Mouse (Mus musculus): ENCODE data around the gene Prpf18.
"Not testable (repeated sequence)": the region's sequence is repeated elsewhere in the genome, so short reads cannot be mapped to it uniquely, and the experiment has no call there.

Prpf18 gene

DNA sequence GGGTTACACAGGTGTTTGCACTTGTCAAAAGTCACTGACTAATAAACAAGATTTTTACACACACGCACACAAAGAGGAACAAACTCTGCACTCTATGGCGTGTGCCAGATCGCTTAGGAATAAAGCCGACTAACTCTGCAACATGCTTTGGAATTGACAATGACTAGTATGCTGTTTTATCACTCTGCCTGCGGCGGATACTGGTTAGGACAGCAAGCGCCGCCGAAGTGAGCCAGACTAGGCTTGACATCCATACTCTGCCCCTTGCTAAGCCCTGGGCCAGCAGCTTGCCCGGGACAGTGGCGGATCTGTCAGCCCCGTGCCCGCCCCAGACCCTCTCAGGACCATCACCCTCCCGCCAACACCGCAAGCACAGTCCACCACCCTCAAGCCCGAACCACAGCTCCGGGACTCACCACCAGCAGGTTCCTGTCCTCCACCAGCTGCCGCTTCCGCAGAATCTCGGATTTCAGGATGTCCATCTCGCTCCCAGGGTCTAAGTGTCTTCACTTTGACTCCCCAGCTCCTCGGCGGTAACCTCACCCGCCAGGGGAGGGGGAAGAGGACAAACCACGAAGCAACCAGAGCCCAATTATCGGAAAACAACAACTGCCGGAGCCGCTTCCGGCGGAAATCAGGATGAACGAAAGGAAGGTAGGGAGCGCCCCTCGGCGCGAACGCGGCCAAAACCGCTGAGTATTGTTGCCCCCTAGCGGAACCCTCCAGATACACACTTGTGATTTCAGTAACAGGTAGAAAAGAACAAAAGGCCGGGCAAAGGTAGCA lies at the start of gene Prpf18:
Gene Prpf18, minus strand, starts transcription at position 614 of the 786 bp plus-strand sequence.
- peak; percentile 91 for DNase-seq (ENCODE audit: low spot score)

DNA sequence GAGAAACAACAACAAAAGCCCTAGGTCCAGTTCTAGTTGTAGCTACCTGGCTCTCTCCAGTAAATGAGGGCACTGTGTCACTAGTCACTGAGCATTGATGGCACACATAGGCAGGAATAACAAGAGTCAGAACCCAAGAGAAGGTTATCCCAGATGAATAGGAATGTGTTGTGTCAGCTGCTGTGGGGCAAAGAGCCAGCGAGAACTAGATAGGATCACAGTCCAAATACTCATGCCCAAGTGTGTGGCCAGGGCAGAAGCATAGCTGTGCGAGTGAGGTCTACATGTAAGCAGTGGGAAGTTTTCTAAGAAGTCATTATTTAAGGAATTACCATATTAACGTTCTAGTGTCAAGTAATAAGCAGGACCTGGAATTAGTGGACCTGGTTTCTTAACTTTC lies 28.0 kb upstream of the Prpf18 start:
- DNase-seq (ENCODE audit: low spot score): no peak

DNA sequence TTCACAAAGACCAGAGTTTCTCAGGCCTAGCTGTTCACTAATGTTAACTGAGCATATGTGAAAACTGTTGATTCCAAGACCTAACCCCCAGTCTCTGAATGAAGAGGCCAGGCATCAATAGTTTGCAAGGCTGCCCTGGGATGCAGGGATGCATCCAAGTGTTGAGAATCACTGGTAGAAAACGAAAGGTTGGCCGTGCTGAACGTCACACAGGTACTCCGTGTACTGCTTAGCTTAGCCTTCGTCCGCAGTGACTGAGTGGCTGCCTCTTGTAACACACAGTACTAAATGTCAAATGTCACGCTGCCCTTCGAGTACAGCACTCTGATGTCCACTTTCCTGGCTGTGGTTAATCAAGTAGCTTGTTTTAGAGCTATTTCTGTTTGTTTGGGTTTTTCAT lies 19.7 kb upstream of the Prpf18 start:
- DNase-seq (ENCODE audit: low spot score): no peak

DNA sequence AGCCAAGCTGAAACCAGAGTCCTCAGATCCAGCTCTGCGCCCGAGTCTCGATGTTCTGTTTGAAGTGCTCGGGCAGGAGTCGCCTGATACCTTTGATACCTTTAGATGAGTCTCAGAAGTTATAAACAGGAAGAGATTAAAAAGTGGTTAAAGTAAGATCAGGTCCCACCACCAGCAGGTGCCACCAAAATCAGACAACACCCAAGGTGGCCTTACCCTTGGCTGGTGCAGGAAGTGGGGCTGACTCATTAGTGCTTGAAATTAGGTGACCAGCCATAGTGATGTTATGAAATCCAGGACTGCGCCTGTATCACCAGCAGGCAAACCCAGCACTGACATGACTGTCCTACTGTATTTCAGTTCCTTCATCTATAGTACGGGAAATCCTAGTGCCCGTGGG lies 17.8 kb upstream of the Prpf18 start:
- DNase-seq (ENCODE audit: low spot score): no peak

DNA sequence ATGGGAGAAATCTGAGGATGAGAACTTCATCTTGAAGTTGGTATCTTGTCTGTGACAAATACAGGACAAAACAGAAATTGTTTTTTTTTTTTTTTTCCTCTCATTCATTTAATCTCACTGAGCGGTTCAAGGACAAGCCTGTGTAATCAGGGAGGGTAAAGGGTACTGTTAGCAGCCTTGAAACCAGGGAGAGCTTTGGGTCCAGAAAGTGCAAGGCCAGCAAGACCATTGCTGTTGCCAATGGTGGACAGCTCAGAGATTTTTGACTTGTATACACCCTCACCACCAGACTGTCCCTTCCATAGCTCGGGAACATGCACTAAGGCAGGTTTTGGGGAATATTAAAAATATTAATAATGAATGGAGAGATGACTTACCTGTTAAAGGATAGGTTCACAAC lies 16.7 kb upstream of the Prpf18 start:
- DNase-seq (ENCODE audit: low spot score): no peak

DNA sequence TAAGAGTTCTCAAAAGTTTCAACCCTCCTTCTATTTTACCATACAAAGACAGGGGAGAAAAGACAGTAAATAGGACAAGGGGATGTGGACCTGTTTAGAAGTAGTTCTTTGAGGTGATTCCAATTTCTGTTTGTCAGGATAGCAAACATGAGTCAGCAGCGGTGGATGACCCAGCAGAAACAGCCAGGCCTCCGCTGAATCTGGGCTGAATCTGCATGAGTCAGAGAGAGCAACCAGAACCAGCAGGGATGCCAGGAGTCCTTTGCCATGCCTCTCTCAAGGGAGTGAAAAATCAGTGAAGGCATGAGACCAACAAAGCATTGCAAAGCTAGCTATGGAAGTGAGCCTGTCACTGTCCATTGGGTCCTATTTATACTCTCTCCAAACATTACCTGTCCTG lies 8.8 kb upstream of the Prpf18 start:
- no peak for DNase-seq (ENCODE audit: low spot score)

DNA sequence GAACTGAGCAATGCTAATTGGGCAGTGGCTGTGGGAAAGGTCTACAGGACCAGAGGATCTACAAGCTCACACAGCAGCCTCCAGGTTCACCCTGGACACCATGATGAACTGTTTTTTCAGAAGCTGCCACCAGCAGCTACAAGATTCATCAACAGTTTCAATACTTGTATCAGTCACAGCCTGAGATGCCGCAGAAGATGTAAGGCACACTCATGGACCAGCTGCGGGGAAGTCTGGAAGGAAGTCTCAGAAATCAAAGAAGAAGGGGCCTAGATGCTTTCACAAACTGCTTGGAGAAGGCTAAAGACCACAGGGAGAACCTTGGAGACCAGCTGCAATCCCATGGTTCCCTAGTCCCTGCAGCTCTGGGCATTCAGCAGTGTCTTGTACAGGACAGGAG lies 2.3 kb downstream of the Prpf18 start:
- DNase-seq (ENCODE audit: low spot score): no peak

DNA sequence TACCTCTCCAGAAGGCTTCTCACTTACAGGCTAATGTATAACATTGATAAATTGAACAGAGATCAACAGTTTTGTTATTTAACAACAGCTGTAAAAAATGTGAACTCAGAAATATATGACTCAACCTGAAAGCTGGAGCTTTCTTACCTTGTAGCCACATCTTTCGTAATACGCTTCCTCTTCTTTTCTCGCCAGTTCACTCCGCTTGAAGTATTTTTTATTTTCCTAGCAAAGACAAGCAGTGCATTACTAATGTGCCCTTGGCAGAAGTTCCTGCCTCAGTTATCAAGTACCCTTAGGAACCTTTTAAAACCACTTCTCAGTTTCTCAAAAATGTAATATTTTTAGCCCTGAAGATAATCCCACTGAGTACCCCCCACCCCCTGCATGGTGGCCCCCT lies 3.8 kb downstream of the Prpf18 start:
- DNase-seq (ENCODE audit: low spot score): no peak

DNA sequence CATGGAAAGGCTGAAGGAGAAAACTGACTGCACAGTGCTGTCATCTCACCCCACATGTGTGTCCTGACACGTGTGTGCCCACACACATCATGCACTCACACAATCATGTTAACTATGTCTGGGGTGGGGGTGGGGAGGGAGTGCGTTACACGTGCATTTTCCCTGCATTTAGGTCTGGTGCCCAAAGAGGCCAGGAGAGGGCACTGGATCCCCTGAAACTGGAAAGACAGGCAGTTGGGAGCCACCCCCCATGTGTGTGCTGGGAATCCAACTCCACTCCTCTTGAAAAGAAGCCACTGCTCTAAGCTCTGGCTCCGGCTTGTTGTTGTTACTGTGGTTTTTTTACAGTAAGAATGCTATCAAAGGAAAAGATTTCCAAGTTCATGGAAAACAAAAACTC lies 6.8 kb downstream of the Prpf18 start:
- no peak for DNase-seq (ENCODE audit: low spot score)

DNA sequence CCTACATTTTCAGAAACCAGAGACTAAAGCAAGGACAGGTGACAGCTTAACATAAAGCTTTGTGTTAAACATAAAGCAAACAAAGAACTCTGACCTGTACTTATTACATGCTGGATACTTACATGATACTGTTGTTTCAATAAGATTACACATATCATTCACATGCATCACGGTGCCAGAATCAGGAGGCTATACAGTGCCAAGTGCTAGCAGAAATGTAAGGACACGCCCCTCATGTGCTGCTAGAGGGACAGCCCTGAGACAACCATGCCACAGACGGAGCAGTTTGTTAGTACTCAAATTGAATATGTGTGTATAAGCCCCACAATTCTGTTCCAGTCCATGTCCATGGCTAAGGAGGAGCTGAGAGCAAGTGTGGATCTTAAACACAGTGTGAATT lies 13.7 kb downstream of the Prpf18 start:
- DNase-seq (ENCODE audit: low spot score): no peak

DNA sequence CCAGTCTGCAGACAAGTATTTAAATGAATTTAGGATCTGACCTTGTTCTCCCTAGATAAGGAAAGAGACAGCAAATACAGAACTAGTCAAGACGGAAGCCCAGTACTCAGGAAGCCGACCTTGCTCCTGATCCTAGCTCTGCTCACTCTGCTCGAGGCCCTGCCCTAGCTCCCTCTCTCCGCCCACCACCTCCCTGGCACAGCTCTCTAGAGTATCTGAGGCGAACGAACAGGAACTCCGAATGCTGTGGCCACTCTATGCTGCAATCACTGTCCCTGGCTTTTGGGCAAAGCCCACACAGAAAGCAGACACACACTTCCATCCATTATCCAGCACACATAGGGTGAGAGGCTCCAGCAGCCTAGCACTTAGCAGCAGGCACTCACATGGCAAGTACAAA lies 15.3 kb downstream of the Prpf18 start:
- no peak for DNase-seq (ENCODE audit: low spot score)

DNA sequence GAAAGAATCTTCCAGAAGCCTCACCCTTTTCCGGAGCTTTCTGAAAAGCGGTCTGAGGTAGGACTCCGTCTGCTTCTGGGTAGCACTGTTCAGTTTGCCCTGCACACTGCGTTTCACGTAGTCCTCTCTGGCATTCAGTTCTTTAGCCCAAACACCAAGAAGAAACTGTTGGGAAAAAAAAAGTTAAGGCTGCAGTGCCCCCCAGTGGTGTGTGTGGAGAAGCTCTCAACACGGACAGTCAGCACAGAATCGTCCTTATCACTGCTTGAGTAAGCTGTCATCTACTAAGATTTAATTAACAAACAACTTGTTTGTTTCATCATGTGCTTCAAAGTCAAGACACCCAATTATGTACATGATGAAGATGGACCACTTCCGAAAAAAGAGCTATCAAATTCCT lies 16.1 kb downstream of the Prpf18 start:
- no peak for DNase-seq (ENCODE audit: low spot score)

DNA sequence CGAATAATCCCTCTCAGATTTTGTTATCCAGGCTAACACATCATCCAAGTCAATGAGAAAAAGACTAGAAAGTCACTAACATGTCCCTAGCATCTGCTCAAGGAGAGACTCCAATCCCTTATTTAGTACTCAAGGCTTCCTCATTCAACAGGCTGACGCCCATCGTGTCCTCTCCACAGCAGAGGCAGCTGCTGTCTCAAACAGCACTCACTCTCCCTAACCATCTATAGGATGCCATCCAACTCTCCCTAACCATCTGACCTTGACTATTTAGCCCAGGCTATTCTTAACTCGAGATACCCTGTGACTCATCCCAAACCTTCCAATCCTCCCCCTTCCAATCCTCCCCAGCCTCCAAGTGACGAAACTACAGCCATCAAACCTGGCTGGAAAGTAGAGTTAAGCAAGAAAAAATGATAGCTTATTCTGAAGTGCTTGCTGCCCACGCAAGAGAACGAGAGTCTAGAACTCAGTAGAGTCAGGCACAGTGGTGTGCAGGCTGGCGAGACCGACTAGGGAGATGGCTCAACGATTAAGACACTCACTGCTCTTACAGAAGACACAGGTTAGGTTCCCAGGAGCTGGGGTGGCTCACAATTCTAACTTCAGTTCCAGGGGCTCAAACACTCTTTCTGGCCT lies 21.6 kb downstream of the Prpf18 start:
- no peak for DNase-seq (ENCODE audit: low spot score)

DNA sequence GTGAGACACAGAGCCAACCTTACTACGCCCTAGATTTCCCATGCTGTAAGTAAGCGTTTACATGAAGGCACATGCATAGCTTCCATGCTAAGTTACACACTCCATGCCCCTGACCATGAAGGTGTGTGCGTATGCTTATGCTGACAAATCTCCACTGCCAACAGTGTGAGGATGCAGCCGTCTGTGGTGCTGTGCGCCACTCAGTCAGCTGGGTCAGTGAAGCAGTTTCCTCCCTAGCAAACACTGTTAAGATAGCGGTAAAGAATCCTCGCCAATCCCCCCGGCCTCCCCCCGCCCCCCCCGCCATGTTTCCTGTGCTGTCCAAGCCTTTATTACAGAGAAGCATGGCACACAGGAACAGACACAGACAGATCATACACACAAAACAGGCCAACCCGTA lies 22.4 kb downstream of the Prpf18 start:
- DNase-seq (ENCODE audit: low spot score): no peak

DNA sequence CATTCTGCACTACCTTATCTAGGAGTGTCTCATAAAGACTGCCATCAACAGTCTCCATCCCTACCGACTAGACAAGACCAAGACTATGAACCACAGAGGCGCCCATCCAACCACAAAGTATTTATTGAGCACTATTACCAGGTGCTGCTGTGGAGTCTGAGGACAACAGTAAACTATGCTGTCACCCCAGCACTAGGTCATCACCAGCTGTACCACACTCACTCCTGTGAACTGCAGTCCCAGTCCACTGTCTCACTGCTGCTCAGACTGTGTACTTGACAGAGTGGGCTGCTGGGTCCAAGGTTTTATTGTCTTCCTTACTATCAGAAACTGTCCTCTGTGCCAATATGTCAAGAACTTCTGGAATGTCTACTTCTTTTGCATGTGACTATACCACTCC lies 23.0 kb downstream of the Prpf18 start:
- DNase-seq (ENCODE audit: low spot score): no peak

DNA sequence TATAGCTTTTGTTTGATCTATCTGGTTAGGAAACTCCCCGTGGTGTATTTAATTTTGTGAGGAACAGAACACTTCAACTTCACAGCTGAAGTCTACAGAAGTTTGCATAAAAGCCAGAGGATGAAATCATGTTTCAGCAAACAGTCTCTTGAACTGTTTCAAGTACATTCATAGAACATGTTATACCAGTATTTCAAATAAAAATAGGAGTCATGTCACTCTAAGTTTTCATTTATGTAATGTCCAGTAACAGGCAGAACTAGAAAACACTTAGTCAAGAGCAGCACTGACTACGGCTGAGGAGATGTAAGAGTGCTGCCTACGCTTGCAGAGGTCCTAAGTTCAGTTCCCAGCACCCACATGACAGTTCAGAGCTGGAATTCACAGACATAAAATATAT lies 25.0 kb downstream of the Prpf18 start:
- no peak for DNase-seq (ENCODE audit: low spot score)

DNA sequence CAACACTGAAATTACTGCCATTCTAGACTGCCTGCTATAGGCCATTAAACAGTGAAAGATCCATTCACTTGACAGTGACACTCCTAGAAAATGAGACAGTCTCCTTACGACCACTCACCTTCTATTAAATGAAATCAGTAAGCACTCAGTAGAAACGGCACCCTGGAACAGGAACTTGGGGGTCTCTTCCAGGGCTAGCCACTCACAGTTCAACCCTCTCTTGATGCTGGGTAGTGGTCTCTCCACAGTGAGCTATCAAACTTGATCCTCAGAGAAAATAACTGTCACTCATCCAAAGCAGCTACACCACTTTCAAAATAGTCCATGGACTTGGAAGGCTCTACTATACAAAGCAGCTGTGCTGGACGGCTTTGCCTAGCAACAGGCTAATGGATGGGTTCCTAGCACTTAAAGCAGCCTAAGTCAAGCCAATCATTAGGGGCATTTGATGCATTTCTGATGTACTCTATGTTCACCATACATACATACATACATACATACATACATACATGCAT lies 30.4 kb downstream of the Prpf18 start:
- DNase-seq (ENCODE audit: low spot score): no peak

DNA sequence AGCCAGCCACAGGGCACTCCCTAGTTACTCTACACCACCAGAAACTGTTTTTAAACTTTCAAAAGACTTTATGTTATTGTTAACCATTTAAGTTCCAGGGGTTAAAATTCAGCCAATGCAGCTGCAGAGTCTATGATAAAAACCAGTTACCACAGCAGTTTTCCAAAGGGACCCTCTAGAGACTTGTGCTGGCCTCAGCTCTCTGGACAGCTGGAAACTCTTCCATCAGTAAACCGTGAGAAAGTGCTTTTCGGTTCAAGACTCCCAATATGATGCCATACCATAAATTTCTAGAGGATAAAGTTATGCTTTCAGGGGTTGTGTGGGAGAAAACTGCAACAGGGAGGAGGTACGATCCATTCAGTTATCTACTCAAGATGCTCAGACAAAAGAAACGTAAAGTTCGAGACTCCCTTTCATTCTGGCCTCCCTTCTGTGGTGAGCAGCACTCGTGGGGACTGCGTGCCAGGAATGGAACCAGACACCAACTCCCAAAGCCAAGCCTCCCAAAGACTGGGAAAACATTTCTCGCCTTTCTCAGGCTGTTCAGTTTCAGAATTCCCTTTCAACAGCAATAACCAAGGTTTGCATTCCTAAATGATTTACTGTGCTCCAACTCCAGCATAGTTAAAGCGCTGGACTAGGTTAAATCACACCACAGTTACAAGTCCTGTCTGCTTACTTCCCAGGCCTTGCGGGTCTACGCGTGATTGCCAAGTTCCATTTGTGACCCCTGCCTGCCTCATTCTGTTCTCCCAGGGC lies 31.1 kb downstream of the Prpf18 start:
- no peak for DNase-seq (ENCODE audit: low spot score)

DNA sequence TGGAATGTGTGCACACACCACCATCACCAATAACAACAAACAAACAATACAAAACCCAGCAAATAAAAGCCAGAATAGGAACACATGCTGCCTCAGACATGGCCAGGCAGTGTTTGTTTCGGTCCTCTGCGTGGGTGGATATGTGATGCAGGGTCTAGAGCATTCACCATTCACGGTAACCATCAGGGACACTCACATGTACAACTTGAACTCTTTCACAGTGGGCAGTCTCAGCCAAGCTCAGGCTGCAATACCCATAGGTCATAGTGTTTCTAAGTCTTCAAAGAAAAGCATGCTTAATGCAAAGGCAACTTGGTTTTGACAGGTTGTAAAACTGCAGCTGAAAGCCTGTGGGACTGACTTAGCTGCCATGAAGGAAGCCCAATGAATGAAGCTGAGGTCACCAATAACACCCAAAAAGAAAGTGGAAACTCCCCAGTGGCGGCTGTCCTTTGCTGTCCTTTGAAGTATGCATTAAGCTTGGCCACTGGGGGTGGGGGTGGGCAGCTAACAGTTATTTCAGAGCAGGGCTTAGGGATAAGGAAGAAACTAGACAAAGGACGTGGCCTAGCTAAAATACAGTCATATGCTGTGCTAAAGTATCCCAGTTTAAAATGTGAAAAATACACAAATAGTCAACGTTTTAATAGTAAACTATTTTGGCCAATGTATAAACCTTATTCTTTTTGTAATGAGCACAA lies 31.9 kb downstream of the Prpf18 start:
- DNase-seq (ENCODE audit: low spot score): no peak

DNA sequence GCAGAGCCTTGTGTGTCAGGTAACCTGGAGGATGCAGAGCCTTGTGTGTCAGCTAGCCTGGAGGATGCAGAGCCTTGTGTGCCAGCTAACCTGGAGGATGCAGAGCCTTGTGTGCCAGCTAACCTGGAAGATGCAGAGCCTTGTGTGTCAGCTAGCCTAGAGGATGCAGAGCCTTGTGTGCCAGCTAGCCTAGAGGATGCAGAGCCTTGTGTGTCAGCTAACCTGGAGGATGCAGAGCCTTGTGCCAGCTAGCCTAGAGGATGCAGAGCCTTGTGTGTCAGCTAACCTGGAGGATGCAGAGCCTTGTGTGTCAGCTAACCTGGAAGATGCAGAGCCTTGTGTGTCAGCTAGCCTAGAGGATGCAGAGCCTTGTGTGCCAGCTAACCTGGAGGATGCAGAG lies 32.8 kb downstream of the Prpf18 start:
- not testable (repeated sequence) for DNase-seq (ENCODE audit: low spot score)

DNA sequence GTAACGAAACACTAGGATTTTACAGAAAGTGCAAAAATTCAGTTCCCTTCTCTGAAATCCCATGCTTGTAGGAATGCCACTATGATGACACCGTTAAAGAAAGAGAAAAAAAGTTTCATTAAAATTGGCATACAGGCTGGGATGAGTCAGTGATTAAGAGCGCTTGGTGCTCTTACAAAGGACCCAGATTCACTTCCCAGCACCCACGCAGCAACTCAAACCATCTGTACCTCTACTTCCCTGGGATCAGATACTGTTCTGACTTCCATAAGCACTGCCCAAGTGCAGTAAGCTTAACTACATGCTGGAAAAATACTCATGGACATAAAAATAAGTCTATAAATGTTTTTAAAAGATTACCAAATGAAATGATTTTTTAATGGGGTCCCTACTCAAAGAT lies 34.9 kb downstream of the Prpf18 start:
- no peak for DNase-seq (ENCODE audit: low spot score)

DNA sequence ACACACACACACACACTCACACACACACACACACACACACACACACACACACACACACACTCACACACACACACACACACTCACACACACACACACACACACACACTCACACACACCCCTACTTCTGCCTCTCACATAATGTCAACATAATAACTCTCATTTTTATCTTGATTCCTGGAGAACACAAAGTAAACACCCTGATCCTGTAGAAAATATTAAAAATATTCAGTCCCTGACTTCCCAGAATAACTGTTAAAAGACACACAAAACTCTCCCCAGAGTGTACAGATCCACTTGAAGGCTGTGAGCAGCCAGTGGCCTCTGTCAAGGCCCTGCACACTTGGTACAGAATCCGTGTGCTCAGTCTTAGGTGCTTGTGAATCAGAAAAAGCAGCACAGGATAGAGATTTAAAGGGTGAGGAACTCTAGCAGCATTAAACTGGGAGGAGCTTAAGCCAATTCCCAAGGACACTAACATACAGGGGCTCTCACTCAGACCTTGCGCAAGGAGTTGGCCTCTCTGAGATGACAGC lies 36.8 kb downstream of the Prpf18 start:
- DNase-seq (ENCODE audit: low spot score): no peak
